Mouse (Mus musculus) E14TG2a.4 (cell line): ENCODE results near the gene Orc5.

Experiments
- CTCF ChIP-seq: conservative IDR thresholded peaks from 2 replicates; pipeline ENCODE4 v1.5.1; 2014; ENCODE audit warnings: low read length
- POU5F1 ChIP-seq: IDR thresholded peaks from 2 replicates; pipeline ENCODE4 v1.6.1; 2014; ENCODE audit warnings: low read length, borderline replicate concordance

DNA sequence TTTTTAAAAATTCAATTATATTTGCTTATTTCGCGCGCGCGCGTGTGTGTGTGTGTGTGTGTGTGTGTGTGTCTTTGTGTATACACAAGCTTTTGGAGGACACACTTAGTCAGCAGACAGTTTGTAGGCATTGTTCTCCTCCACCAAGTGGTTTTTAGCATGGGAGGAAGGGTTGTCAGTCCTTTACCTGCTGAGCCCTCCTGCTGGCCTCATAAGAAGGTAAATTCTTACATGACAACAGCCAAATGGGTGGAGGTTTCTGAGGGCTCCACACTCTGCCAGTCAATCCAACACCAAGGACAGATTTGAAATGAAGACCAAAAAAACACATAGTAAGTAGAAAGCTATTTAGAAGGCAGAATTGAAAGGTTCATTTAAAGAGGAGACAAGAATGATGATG lies 22.7 kb upstream of the Orc5 start:
- TF ChIP-seq CTCF = no peak
- no peak; the same call in 1 of the 2 replicates for TF ChIP-seq POU5F1
